Mouse (Mus musculus) stomach, embryonic 14.5 days (tissue): ENCODE data around the gene Bmyc. TPM values are rescaled to one million over a fixed set of nuclear protein-coding genes. Genes with fewer than 3 reads are reported as not detected.

Source experiments
- ATAC-seq: fragments of 200-750 bp; cut with Nextera tagmentation; 2 replicates; pipeline ENCODE4 v1.8.0; 2017; ENCODE audit warnings: low read depth, moderate TSS enrichment; ENCODE audit not compliant: insufficient number of reproducible peaks, insufficient read depth, low FRiP score
- H3K27ac ChIP-seq: fragments of 300-500 bp; sonication (generic); 2 replicates; pipeline ENCODE4 v1.5.1; 2014; ENCODE audit warnings: mild to moderate bottlenecking, low read length, moderate library complexity, mixed read lengths
- H3K27me3 ChIP-seq: fragments of 300-500 bp; sonication (generic); 2 replicates; pipeline ENCODE4 v1.6.1; 2014; ENCODE audit warnings: low read length, control low read depth, mixed read lengths; ENCODE audit not compliant: control insufficient read depth, insufficient read depth
- H3K36me3 ChIP-seq: fragments of 300-500 bp; sonication (generic); 2 replicates; pipeline ENCODE4 v1.6.1; 2014; ENCODE audit warnings: mild to moderate bottlenecking, control low read depth, low read length, moderate library complexity, mixed read lengths; ENCODE audit not compliant: control insufficient read depth, insufficient read depth
- H3K4me1 ChIP-seq: fragments of 300-500 bp; sonication (generic); 2 replicates; pipeline ENCODE4 v1.6.1; 2014; ENCODE audit warnings: low read length, control low read depth, mixed read lengths; ENCODE audit not compliant: control insufficient read depth, insufficient read depth
- H3K4me2 ChIP-seq: fragments of 300-500 bp; sonication (generic); replicated peaks from 2 replicates; pipeline ENCODE4 v1.6.1; 2014; ENCODE audit warnings: low read depth, low read length, control low read depth
- H3K4me3 ChIP-seq: fragments of 300-500 bp; sonication (generic); 2 replicates; pipeline ENCODE4 v1.5.1; 2014; ENCODE audit warnings: low read depth, low read length, control low read depth
- H3K9ac ChIP-seq: fragments of 300-500 bp; sonication (generic); replicated peaks from 2 replicates; pipeline ENCODE4 v1.6.1; 2014; ENCODE audit warnings: low read depth, mild to moderate bottlenecking, control low read depth, low read length, moderate library complexity, mixed read lengths
- H3K9me3 ChIP-seq: fragments of 300-500 bp; sonication (generic); 2 replicates; pipeline ENCODE4 v1.6.1; 2016; ENCODE audit warnings: low read depth, low read length, control low read depth; ENCODE audit not compliant: control insufficient read depth
- WGBS: fragments of 180-500 bp; shearing (Covaris S2); extraction: QIAGEN DNeasy Blood & Tissue Kit; methylation state at CpG from one replicate; pipeline ENCODE4 v1.1.7; 2014; 5-methylcytosine and 5-hydroxymethylcytosine counted together
- polyA plus RNA-seq: library from polyadenylated mRNA; unstranded; fragments of >200 nt; fragmentation: Nextera tagmentation; extraction: Ambion mirVana; gene quantifications from 2 replicates; pipeline ENCODE4 v1.2.1, GENCODE M21; 2014

Bmyc gene
- polyA plus RNA-seq: 72.0 and 74.9 TPM in 2 replicates

GRCm38 (mm10) chr2:25706643-25707481 lies at the start of gene Bmyc:
TSS of gene Bmyc (plus strand) at chr2:25706739.
- under 1% methylated on average over 78 of the region's 78 CpGs for WGBS
- no peaks in the 10 kb centered on the region for H3K27me3 ChIP-seq
- no peaks in the 10 kb centered on the region for H3K9me3 ChIP-seq
- H3K27ac ChIP-seq: peak within 1 kb of the TSS; percentile 68
- H3K36me3 ChIP-seq: 0 out of 2 replicates have a peak, but pooled peaks cover 3% of the 10 kb centered on the region
- H3K4me2 ChIP-seq: peak within 1 kb of the TSS; percentile 93
- ATAC-seq: peak; percentile 91
- peaks cover 5% of the 10 kb centered on the region; the same call in 1 of the 2 replicates for H3K4me1 ChIP-seq
- H3K9ac ChIP-seq: peak within 1 kb of the TSS; percentile 67
- peak within 1 kb of the TSS; percentile 80 for H3K4me3 ChIP-seq

DNA sequence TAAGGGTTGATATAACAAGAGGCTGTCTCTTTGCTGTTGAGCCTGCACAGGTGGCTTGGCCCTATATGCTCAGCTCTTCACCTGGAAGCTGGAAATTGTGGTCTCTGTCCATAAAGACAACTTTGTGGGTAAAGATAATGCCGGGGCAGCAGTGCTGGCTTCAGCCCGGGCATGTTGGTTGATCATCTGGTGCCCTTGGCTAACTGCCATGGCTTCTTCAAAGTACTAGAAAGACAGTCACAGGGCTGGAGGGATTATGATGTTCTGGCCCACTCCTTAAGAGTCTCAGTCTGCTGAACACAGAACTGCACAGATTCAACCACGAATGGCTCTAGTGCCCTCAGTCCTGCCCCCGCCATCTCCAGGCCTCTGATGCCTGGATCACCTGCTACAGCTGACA lies 49.3 kb upstream of the Bmyc start:
- 88% methylated on average over 4 of the region's 4 CpGs for WGBS
- ATAC-seq: no peak

DNA sequence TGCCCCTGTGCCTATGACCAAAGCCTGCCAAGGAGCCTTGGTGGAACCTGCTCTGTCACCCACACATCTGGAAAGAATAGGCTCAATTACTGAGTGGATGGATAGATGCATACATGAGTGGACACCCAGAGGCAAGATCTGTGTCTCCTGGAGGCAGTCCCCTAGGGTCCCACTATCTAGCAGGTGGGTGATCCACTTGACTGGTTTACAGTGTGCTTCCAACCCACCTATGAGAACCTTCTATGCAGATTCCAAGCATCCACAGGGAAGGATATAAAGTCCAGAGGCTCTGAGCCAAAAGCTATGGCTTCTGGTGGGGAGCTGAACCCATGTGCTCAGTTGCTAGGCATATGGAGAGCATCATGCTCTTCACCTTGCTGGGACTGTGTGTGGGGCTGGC lies 48.9 kb upstream of the Bmyc start, which contains the start of gene Lcn5:
TSS of gene Lcn5 (plus strand) at position 301 of the 400 bp plus-strand sequence.
- Histone ChIP-seq H3K9me3 (no peaks in the 10 kb centered on the region), H3K36me3 (no peaks in the 10 kb centered on the region), H3K4me2 (no peak within 1 kb of the TSS), H3K27me3 (no peaks in the 10 kb centered on the region), H3K4me3 (no peak within 1 kb of the TSS), H3K27ac (no peak within 1 kb of the TSS), H3K9ac (no peak within 1 kb of the TSS), H3K4me1 (no peaks in the 10 kb centered on the region)
- ATAC-seq: no peak

More for the DNA sequence above, 49.3 kb upstream of the Bmyc start:
- H3K4me1 ChIP-seq: no peaks in the 10 kb centered on the region
- H3K27ac ChIP-seq: no peak overlapping the region
- H3K9ac ChIP-seq: no peak overlapping the region
- H3K4me3 ChIP-seq: no peak overlapping the region
- no peaks in the 10 kb centered on the region for H3K27me3 ChIP-seq
- H3K4me2 ChIP-seq: no peak overlapping the region
- no peaks in the 10 kb centered on the region for H3K9me3 ChIP-seq
- no peaks in the 10 kb centered on the region for H3K36me3 ChIP-seq

- H3K4me1 ChIP-seq: no peaks in the 10 kb centered on the region
- ATAC-seq: no peak
- no peak overlapping the region for H3K9ac ChIP-seq
- no peaks in the 10 kb centered on the region for H3K9me3 ChIP-seq
- no peaks in the 10 kb centered on the region for H3K36me3 ChIP-seq
- no peak overlapping the region for H3K4me2 ChIP-seq
- 82% methylated on average over 8 of the region's 8 CpGs for WGBS
- H3K4me3 ChIP-seq: no peak overlapping the region
- H3K27me3 ChIP-seq: no peaks in the 10 kb centered on the region
- H3K27ac ChIP-seq: no peak overlapping the region
Observed at GRCm38 (mm10) chr2:25660279-25660678, 46.3 kb upstream of the Bmyc start.

- Histone ChIP-seq H3K4me1 (no peaks in the 10 kb centered on the region), H3K9ac (no peak overlapping the region), H3K4me2 (no peak overlapping the region), H3K9me3 (no peaks in the 10 kb centered on the region), H3K36me3 (no peaks in the 10 kb centered on the region), H3K27me3 (no peaks in the 10 kb centered on the region), H3K4me3 (no peak overlapping the region), H3K27ac (no peak overlapping the region)
- no peak for ATAC-seq
- 80% methylated on average over 6 of the region's 6 CpGs for WGBS
Observed at GRCm38 (mm10) chr2:25661245-25661970, 45.1 kb upstream of the Bmyc start.

DNA sequence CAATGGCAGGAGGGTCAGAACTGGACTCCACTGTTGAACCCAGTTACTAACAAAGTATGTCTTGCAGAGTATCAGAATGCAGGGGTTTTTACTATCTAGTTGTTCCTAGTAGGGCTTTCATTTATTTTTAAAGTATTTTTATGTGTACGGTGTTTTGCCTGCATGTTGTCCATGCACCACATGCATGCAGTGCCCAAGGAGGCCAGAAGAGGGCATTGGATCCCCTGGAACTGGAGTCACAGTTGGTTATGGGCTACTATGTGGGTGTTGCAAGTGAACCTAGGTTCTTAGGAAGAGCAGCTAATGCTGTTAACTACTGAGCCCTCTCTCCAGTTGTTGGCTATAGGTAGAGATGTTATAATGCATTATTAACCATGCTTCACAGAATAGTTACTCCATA lies 43.0 kb upstream of the Bmyc start:
- ATAC-seq: no peak
- 57% methylated on average over 1 of the region's 1 CpGs for WGBS

GRCm38 (mm10) chr2:25664125-25664524 lies 42.4 kb upstream of the Bmyc start:
- H3K27ac ChIP-seq: no peak overlapping the region
- H3K4me3 ChIP-seq: no peak overlapping the region
- no peaks in the 10 kb centered on the region for H3K4me1 ChIP-seq
- no peaks in the 10 kb centered on the region for H3K36me3 ChIP-seq
- H3K9ac ChIP-seq: no peak overlapping the region
- H3K4me2 ChIP-seq: no peak overlapping the region
- ATAC-seq: no peak
- no peaks in the 10 kb centered on the region for H3K9me3 ChIP-seq
- H3K27me3 ChIP-seq: no peaks in the 10 kb centered on the region
- WGBS: 84% methylated on average over 5 of the region's 5 CpGs

More for the DNA sequence above, 43.0 kb upstream of the Bmyc start:
- Histone ChIP-seq H3K4me2 (no peak overlapping the region), H3K27ac (no peak overlapping the region), H3K36me3 (no peaks in the 10 kb centered on the region), H3K4me1 (no peaks in the 10 kb centered on the region), H3K27me3 (no peaks in the 10 kb centered on the region), H3K4me3 (no peak overlapping the region), H3K9me3 (no peaks in the 10 kb centered on the region), H3K9ac (no peak overlapping the region)

DNA sequence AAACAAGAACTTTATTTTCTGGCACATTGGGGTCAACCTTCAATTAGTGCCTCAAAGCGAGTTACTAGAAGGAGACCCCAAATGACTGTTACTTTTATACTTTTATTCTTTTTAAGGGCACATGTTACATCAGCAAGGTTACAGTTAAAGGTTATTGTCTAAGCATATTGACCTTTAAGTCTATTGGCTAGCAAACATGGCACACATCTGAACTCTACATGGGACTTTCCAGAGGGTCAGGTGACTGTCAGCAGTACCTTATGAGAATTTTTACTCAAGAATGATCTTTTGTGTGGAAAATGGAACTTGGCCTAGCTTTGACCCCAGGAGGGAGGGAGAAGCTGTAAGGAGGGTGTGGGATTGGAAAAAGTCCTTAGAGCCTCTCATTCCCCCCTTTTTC lies 40.0 kb upstream of the Bmyc start:
- no peak overlapping the region for H3K27ac ChIP-seq
- 70% methylated on average over 1 of the region's 1 CpGs for WGBS
- no peak overlapping the region for H3K9ac ChIP-seq
- H3K4me2 ChIP-seq: no peak overlapping the region
- H3K36me3 ChIP-seq: no peaks in the 10 kb centered on the region
- H3K4me3 ChIP-seq: no peak overlapping the region
- no peaks in the 10 kb centered on the region for H3K27me3 ChIP-seq
- no peaks in the 10 kb centered on the region for H3K4me1 ChIP-seq
- ATAC-seq: no peak
- no peaks in the 10 kb centered on the region for H3K9me3 ChIP-seq
